Mouse (Mus musculus): ENCODE measurements around the gene Hoxc4. TPM values are rescaled to one million over a fixed set of nuclear protein-coding genes. Genes with fewer than 3 reads are reported as not detected.

Hoxc4 gene
- total RNA-seq, 2 experiments from 2014 or later = 5.9 to 6.6 TPM

DNA sequence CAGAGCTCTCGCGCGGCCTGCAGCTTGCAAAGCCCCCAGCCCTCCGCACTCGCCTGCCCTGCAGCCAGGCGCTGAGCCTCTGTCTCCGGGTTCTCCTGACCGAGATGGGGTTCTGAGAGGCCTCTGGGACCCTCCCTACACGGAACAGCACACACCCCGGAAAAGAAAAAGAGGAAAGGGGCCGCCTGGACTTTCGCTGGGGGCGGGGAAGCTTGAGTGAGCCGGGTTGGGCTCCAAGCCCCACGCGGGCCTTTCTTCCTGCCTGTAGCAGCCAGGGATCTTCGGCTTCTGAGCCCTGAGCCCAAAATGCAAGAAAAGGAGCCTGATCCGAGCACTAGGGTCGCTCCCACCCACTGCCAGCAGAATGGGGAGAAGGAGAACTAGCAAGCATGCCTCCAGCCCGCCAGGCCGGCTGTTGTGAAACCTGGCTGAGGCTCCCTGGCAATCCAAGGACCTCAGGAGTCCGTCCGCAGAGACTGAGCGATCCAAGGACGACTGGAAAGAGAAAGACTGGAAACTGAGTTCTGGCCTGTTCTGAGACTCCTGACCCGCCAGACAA lies 6.7 kb upstream of the Hoxc4 start:
- peak; percentile 72 to 80 for DNase-seq

GRCm38 (mm10) chr15:103013238-103013984 lies 5.3 kb upstream of the Hoxc4 start:
- peak in 1 of 2 experiments; percentile 82 for DNase-seq

DNA sequence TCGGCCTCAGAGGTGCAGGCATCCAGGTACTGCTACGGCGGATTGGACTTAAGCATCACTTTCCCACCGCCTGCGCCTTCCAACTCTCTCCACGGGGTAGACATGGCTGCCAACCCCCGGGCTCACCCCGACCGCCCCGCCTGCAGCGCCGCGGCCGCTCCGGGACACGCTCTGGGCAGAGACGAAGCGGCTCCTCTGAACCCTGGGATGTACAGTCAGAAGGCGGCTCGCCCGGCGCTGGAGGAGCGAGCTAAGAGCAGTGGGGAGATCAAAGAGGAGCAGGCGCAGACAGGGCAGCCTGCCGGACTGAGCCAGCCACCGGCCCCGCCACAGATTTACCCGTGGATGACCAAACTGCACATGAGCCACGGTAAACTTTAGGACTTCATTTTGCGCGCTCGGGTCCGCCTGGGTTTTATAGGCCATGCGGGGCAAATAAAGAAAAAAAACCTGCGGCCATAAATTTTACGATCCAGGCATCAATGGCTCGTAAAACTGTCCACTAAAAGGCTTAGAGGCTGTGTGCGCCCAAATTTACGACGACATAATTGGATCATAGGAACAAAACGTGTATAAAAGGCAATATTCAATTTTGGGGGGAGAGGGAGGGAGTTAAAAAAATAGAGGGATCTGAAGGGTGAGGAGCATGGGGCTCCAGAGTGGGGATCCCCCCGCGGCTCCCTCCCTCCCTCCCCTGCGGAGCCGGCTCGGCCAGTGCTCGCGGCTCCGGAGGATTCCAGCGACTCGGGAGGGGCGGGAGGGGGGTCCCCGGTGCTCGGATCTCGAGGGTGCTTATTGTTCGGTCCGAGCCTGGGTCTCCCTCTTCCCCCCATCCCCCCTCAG lies 4.3 kb upstream of the Hoxc4 start:
- peak; percentile 80 to 83 for DNase-seq

- DNase-seq = peak in 1 of 2 experiments; percentile 45
Measured at GRCm38 (mm10) chr15:103015009-103015399, 3.7 kb upstream of the Hoxc4 start.

GRCm38 (mm10) chr15:103015406-103016166 lies 3.1 kb upstream of the Hoxc4 start:
- DNase-seq = peak in 1 of 2 experiments; percentile 49

GRCm38 (mm10) chr15:103020899-103021418 lies 2.2 kb downstream of the Hoxc4 start:
- DNase-seq = no peak

- DNase-seq = no peak
Measured at GRCm38 (mm10) chr15:103021544-103021943, 2.8 kb downstream of the Hoxc4 start.

GRCm38 (mm10) chr15:103024131-103024530 lies 5.4 kb downstream of the Hoxc4 start:
- no peak for DNase-seq

DNA sequence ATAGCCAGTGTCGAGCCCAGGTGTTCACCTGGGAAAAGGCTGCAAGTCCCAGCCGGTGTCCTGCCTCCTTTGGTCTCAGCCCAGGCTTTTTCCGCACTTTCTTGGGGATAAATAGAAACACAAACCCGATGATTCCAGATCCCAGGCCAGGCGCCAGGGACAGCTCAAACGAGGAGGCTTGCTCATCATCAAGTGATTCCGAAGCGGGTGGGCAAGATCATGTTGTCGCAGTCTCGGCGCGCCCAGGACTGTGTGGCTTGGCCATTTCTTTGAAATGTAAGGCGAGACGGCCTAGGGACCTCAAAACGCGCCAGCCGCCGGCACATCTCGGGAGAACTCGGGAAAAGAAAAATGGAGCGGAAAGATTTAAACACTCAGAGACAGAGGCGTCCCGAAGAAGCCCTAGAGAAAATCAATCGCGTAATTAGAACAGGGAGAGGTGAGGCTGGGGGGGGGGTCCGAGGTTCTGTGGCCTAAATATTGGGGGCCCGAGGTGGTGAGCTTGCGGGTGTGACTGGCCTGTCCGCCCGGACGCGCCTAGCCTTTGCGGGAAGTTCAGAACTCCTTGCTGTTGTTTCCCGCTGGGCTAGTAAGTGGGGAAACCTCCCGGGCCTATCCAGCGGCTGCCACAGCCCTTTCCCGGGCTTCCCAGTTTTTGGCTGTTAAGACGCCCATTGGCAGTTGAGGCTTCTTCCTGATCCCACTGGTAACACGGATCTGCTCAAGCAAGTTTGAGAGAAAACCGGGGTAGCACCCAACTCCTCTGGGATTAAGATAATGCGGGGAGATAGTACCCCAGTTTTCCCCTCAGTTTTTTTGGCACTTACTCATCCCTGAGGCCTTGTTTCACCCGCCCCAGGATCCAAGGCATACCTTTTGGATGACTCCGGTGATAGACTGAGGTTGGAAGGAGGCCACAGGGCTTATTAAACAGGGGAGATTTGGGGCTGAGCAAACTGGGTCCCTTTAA lies 8.8 kb downstream of the Hoxc4 start:
- DNase-seq = peak; percentile 34 to 51

DNA sequence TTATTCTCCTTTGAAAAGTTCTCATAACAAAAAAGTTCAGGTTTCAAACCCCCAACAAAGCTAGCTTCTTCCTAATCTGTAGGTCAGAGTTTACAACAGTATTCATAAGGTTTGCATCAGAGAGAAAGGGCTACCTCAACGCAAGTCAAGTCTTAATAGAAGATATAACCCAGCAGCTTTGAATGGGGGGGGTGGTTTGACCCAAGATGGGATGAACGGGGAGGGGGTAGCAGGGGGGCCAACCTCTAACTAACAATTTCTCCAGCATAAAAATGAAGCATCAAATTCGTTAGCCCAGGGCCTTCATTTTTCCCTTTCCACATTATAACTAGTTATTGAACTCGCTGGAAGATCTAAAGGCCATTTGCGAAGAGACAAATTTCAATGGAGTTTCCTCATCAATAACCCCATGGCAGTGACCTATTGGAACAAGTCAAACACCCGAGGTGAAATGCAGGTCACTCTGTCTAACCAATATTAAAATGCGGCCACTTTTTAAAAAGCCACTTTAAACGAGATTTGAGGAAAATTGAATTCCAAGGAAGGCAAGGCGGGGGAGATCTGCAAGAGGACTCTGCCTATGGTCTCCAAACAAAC lies 10.3 kb downstream of the Hoxc4 start:
- DNase-seq = no peak

DNA sequence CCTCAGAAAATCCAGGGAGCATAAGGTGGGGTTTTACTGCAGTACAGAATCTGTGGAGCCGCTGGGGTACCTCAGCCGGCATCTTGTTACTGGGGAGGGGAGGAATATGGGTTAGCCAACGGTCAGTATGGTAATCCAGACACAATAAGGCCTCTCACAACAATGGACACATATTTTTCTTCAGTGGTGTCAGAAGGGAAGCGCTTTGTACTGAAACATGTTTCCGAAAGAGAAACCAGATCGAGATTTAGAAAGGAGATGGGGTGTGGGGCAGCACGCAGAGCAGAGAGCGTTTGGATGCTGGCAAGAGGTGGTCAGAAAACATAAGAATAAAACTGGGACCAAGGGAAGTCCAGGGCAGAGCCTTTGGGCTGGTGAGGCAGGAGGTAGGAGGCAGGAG lies 11.4 kb downstream of the Hoxc4 start:
- no peak for DNase-seq

DNA sequence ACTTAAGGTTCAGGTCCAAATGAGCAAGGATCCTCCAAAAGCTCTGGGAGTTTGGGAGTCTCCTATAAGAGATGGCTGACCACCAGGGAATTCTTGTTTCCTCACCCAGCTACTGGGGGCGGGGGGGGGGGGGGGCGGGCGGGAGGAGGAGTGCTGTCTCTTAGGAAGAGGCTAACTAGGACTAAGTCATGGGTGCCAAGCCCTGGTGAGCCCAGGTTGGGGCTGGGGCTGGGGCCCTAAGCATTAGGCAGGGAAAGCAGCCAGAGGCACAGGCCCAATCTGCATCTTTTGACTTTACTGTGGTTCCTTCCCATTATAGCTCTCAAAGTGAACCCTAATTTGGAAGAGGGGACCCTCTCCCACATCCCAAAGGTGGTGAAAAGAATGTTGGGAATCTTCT lies 13.4 kb downstream of the Hoxc4 start:
- no peak for DNase-seq

DNA sequence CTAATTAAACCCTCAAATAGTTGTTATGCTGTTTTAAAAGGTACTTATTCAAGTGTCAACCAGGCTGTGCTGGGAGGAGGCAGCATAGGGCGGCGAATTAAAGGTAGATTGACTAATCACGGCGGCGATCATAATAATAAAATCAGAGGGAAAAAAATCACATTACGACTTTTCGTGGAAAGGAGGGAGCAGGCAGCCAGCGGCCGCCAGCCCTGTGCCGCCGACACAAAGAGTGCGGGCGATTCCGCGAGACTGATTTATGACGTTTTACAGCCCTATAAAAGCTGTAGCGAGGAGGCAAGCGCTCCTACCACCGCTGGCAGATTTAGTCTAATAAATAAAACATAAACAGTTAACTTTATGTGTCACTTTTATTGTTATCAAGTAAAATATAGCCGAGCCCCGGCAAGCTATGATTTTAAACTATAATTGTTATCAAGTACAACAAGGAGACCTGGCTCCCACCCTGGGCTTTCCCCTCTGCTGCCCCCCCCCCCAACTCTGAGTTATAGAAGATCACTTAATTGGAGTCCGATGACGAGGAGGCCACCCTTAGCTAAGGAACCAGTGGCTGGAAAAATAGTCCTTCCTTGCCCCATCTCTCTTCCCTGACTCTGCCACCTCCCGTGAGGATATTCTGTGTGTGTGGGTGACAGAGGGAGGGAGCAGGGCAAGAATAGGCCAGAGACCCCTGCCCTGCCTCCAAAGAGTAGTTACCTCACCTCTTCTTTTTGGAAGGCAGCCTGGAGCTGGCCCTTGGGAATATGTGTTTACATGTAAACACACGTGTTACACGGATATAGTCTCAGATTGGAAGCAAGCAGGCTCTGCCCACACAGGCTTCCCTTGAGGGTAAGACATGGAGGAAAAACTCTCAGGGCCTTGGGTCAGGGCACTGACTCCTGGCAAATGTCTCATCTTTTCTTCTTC lies 14.2 kb downstream of the Hoxc4 start:
- DNase-seq = no peak

GRCm38 (mm10) chr15:103034043-103034806 lies 15.5 kb downstream of the Hoxc4 start:
- DNase-seq = peak; percentile 74 to 76

DNA sequence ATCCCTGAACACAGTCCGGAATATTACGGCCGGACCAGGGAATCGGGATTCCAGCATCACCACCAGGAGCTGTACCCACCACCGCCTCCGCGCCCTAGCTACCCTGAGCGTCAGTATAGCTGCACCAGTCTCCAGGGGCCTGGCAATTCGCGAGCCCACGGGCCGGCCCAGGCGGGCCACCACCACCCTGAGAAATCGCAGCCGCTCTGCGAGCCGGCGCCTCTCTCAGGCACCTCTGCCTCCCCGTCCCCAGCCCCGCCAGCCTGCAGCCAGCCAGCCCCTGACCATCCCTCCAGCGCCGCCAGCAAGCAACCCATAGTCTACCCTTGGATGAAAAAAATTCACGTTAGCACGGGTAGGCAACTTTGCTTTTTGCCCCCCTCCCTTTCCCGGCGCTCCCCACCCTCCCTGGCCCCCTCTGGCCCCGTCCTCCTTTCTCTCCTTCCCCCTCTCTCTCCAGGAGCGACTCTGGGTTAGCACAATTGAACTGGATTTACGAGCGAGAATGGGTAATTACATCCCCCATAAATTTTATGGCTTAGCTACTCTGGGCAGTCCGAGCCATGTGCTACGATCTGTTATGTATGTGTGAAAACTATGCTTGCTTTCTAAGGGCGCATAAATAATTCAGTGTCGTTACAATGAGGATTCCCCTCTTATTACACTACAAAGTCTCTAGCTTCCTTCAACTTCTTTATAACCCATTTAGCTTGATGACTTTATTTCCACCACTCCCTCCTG lies 16.2 kb downstream of the Hoxc4 start:
- DNase-seq = peak; percentile 25 to 38

- no peak for DNase-seq
Measured at GRCm38 (mm10) chr15:103035548-103035881, 16.8 kb downstream of the Hoxc4 start.

DNA sequence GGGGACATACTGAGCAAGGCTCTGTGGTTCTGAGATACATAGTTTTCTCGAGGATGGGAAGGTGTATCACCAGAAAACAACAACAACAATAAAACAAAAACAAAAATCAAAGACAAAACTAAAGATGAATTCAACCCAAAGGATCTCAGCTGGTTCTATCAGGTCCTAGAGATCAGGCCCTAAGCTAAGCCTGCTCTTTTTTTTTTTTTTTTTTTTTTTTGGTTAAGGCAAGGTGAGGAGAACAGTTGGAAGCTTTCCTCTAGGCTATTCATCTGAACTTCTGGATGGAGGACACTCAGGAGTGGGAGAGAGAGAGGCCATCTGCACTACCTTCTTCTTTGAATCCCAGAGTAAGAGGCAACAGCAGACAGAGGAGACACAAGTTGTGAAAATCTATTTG lies 18.8 kb downstream of the Hoxc4 start:
- DNase-seq = no peak
